Mouse (Mus musculus): ENCODE measurements around the gene Mier3. TPM values are rescaled to one million over a fixed set of nuclear protein-coding genes. Genes with fewer than 3 reads are reported as not detected.

Mier3 gene
- polyA plus RNA-seq, 2 experiments = 23.3 to 31.2 TPM

- 86% methylated on average over 4 of the region's 4 CpGs for WGBS
- Histone ChIP-seq H3K36me3 (ENCODE audit: control insufficient read depth, insufficient read depth, low read length) (no peaks in the 10 kb centered on the region), H3K4me2 (replicated peaks; ENCODE audit: low read depth, low read length, severe bottlenecking) (no peak overlapping the region), H3K9me3 (ENCODE audit: control insufficient read depth, low read length) (no peaks in the 10 kb centered on the region), H3K27me3 (ENCODE audit: control insufficient read depth, insufficient read depth, low read length) (no peaks in the 10 kb centered on the region), H3K27ac (replicated peaks; ENCODE audit: low read depth, low read length) (no peak overlapping the region), H3K4me1 (ENCODE audit: control insufficient read depth, insufficient read depth, low read length) (no peaks in the 10 kb centered on the region), H3K4me3 (replicated peaks; ENCODE audit: low read length) (no peak overlapping the region), H3K9ac (ENCODE audit: low read depth, low read length, severe bottlenecking) (no peak overlapping the region)
- DNase-seq (ENCODE audit: low spot score) (no peak), ATAC-seq (ENCODE audit: low FRiP score, low read depth) (no peak)
- no peak for TF ChIP-seq POLR2A (IDR thresholded peaks at IDR 0.05; ENCODE audit: borderline replicate concordance, extremely low read depth, insufficient read depth, insufficient read length)
Measured at GRCm38 (mm10) chr13:111647279-111647678, 33.5 kb upstream of the Mier3 start.

GRCm38 (mm10) chr13:111651020-111651419, 29.8 kb upstream of the Mier3 start:
- Histone ChIP-seq H3K27ac (replicated peaks; ENCODE audit: low read depth, low read length) (no peak overlapping the region), H3K4me3 (replicated peaks; ENCODE audit: low read length) (no peak overlapping the region), H3K36me3 (ENCODE audit: control insufficient read depth, insufficient read depth, low read length) (no peaks in the 10 kb centered on the region), H3K27me3 (ENCODE audit: control insufficient read depth, insufficient read depth, low read length) (no peaks in the 10 kb centered on the region), H3K4me2 (replicated peaks; ENCODE audit: low read depth, low read length, severe bottlenecking) (no peak overlapping the region), H3K9ac (ENCODE audit: low read depth, low read length, severe bottlenecking) (no peak overlapping the region), H3K9me3 (ENCODE audit: control insufficient read depth, low read length) (no peaks in the 10 kb centered on the region), H3K4me1 (ENCODE audit: control insufficient read depth, insufficient read depth, low read length) (no peaks in the 10 kb centered on the region)
- TF ChIP-seq POLR2A (IDR thresholded peaks at IDR 0.05; ENCODE audit: borderline replicate concordance, extremely low read depth, insufficient read depth, insufficient read length) = no peak
- ATAC-seq (ENCODE audit: low FRiP score, low read depth) = no peak
- DNase-seq (ENCODE audit: low spot score) = no peak
- 81% methylated on average over 6 of the region's 6 CpGs for WGBS

- DNase-seq (ENCODE audit: low spot score) = no peak
- Histone ChIP-seq H3K27ac (replicated peaks; ENCODE audit: low read depth, low read length) (no peak overlapping the region), H3K9ac (ENCODE audit: low read depth, low read length, severe bottlenecking) (no peak overlapping the region), H3K36me3 (ENCODE audit: control insufficient read depth, insufficient read depth, low read length) (no peaks in the 10 kb centered on the region), H3K27me3 (ENCODE audit: control insufficient read depth, insufficient read depth, low read length) (no peaks in the 10 kb centered on the region), H3K4me1 (ENCODE audit: control insufficient read depth, insufficient read depth, low read length) (peaks cover 21% of the 10 kb centered on the region), H3K9me3 (ENCODE audit: control insufficient read depth, low read length) (no peaks in the 10 kb centered on the region), H3K4me3 (replicated peaks; ENCODE audit: low read length) (no peak overlapping the region), H3K4me2 (replicated peaks; ENCODE audit: low read depth, low read length, severe bottlenecking) (no peak overlapping the region)
- no peak for ATAC-seq (ENCODE audit: low FRiP score, low read depth)
- no peak for TF ChIP-seq POLR2A (IDR thresholded peaks at IDR 0.05; ENCODE audit: borderline replicate concordance, extremely low read depth, insufficient read depth, insufficient read length)
- WGBS = 90% methylated on average over 4 of the region's 4 CpGs
Measured at GRCm38 (mm10) chr13:111655273-111655672, 25.5 kb upstream of the Mier3 start.

- DNase-seq (ENCODE audit: low spot score) (no peak), ATAC-seq (ENCODE audit: low FRiP score, low read depth) (no peak)
- Histone ChIP-seq H3K9ac (ENCODE audit: low read depth, low read length, severe bottlenecking) (no peak overlapping the region), H3K4me2 (replicated peaks; ENCODE audit: low read depth, low read length, severe bottlenecking) (no peak overlapping the region), H3K36me3 (ENCODE audit: control insufficient read depth, insufficient read depth, low read length) (no peaks in the 10 kb centered on the region), H3K27ac (replicated peaks; ENCODE audit: low read depth, low read length) (no peak overlapping the region), H3K27me3 (ENCODE audit: control insufficient read depth, insufficient read depth, low read length) (no peaks in the 10 kb centered on the region), H3K4me1 (ENCODE audit: control insufficient read depth, insufficient read depth, low read length) (peaks cover 21% of the 10 kb centered on the region), H3K4me3 (replicated peaks; ENCODE audit: low read length) (no peak overlapping the region), H3K9me3 (ENCODE audit: control insufficient read depth, low read length) (no peaks in the 10 kb centered on the region)
- 81% methylated on average over 2 of the region's 2 CpGs for WGBS
- TF ChIP-seq POLR2A (IDR thresholded peaks at IDR 0.05; ENCODE audit: borderline replicate concordance, extremely low read depth, insufficient read depth, insufficient read length) = no peak
Measured at GRCm38 (mm10) chr13:111655856-111656255, 24.9 kb upstream of the Mier3 start.

- no peak for TF ChIP-seq POLR2A (IDR thresholded peaks at IDR 0.05; ENCODE audit: borderline replicate concordance, extremely low read depth, insufficient read depth, insufficient read length)
- Histone ChIP-seq H3K9ac (ENCODE audit: low read depth, low read length, severe bottlenecking) (no peak overlapping the region), H3K4me2 (replicated peaks; ENCODE audit: low read depth, low read length, severe bottlenecking) (no peak overlapping the region), H3K4me1 (ENCODE audit: control insufficient read depth, insufficient read depth, low read length) (peaks cover 21% of the 10 kb centered on the region), H3K27me3 (ENCODE audit: control insufficient read depth, insufficient read depth, low read length) (no peaks in the 10 kb centered on the region), H3K4me3 (replicated peaks; ENCODE audit: low read length) (no peak overlapping the region), H3K27ac (replicated peaks; ENCODE audit: low read depth, low read length) (no peak overlapping the region), H3K36me3 (ENCODE audit: control insufficient read depth, insufficient read depth, low read length) (no peaks in the 10 kb centered on the region), H3K9me3 (ENCODE audit: control insufficient read depth, low read length) (no peaks in the 10 kb centered on the region)
- ATAC-seq (ENCODE audit: low FRiP score, low read depth) (no peak), DNase-seq (ENCODE audit: low spot score) (no peak)
- WGBS = 86% methylated on average over 10 of the region's 10 CpGs
Measured at GRCm38 (mm10) chr13:111656309-111656708, 24.5 kb upstream of the Mier3 start.

- ATAC-seq (ENCODE audit: low FRiP score, low read depth) (no peak), DNase-seq (ENCODE audit: low spot score) (no peak)
- no peak overlapping the region for H3K4me3 ChIP-seq (replicated peaks; ENCODE audit: low read length)
- no peaks in the 10 kb centered on the region for H3K9me3 ChIP-seq (ENCODE audit: control insufficient read depth, low read length)
- no peak overlapping the region for H3K4me2 ChIP-seq (replicated peaks; ENCODE audit: low read depth, low read length, severe bottlenecking)
- peaks cover 21% of the 10 kb centered on the region for H3K4me1 ChIP-seq (ENCODE audit: control insufficient read depth, insufficient read depth, low read length)
- no peak overlapping the region for H3K9ac ChIP-seq (ENCODE audit: low read depth, low read length, severe bottlenecking)
- 84% methylated on average over 3 of the region's 3 CpGs for WGBS
- no peaks in the 10 kb centered on the region for H3K27me3 ChIP-seq (ENCODE audit: control insufficient read depth, insufficient read depth, low read length)
- TF ChIP-seq POLR2A (IDR thresholded peaks at IDR 0.05; ENCODE audit: borderline replicate concordance, extremely low read depth, insufficient read depth, insufficient read length) = no peak
- H3K27ac ChIP-seq (replicated peaks; ENCODE audit: low read depth, low read length) = no peak overlapping the region
- H3K36me3 ChIP-seq (ENCODE audit: control insufficient read depth, insufficient read depth, low read length) = no peaks in the 10 kb centered on the region
Measured at GRCm38 (mm10) chr13:111656769-111657168, 24.0 kb upstream of the Mier3 start.

All from limb, embryonic 14.5 days (tissue).